Mouse (Mus musculus) forebrain, embryonic 13.5 days (tissue): ENCODE results near the gene Tatdn3. TPM values are rescaled to one million over a fixed set of nuclear protein-coding genes. Genes with fewer than 3 reads are reported as not detected.

ENCODE experiments used
- polyA plus RNA-seq: library from polyadenylated mRNA; unstranded; fragments of >200 nt; fragmentation: Nextera tagmentation; extraction: Ambion mirVana; gene quantifications from 2 replicates; pipeline ENCODE4 v1.2.1, GENCODE M21; 2015

Tatdn3 gene
- polyA plus RNA-seq, 1 experiment from 2014 or later, result 10.5 TPM

Other genes starting within 250 kb of the Tatdn3 start
- gene Rps6kc1, start 151.2 kb downstream of the Tatdn3 start, polyA plus RNA-seq, result 20.2 and 22.4 TPM in 2 replicates
- gene Angel2, start 137.8 kb downstream of the Tatdn3 start, polyA plus RNA-seq, result 58.8 and 60.2 TPM in 2 replicates
- 57.6 and 62.6 TPM in 2 replicates for gene Vash2, start 83.6 kb downstream of the Tatdn3 start, polyA plus RNA-seq
- gene Flvcr1, start 36.8 kb downstream of the Tatdn3 start, polyA plus RNA-seq, result 6.4 and 8.0 TPM in 2 replicates
- gene Spata45, start 26.3 kb downstream of the Tatdn3 start, polyA plus RNA-seq, result not detected in 2 replicates
- 19.7 and 20.8 TPM in 2 replicates for gene Nsl1, start 80 bp upstream of the Tatdn3 start, polyA plus RNA-seq
- gene Batf3, start 34.9 kb upstream of the Tatdn3 start, polyA plus RNA-seq, result 2.1 and 2.6 TPM in 2 replicates
- not detected in 2 replicates for gene Fam71a, start 101.9 kb upstream of the Tatdn3 start, polyA plus RNA-seq
- 1.0 and 1.4 TPM in 2 replicates for gene Atf3, start 155.1 kb upstream of the Tatdn3 start, polyA plus RNA-seq